Mouse (Mus musculus) ovary, adult 10 weeks (tissue): ENCODE data around the gene Impad1. TPM values are rescaled to one million over a fixed set of nuclear protein-coding genes. Genes with fewer than 3 reads are reported as not detected.

ENCODE experiments used
- polyA plus RNA-seq: library from polyadenylated mRNA; stranded (reverse); fragments of 350-450 nt; fragmentation: Illumina TruSeq; extraction: RNeasy Lipid Tissue Mini Kit (QIAGEN cat#74804); gene quantifications from one replicate; pipeline ENCODE4 v1.2.3, GENCODE M21; 2014

Impad1 gene
- 342 TPM for polyA plus RNA-seq

DNA sequence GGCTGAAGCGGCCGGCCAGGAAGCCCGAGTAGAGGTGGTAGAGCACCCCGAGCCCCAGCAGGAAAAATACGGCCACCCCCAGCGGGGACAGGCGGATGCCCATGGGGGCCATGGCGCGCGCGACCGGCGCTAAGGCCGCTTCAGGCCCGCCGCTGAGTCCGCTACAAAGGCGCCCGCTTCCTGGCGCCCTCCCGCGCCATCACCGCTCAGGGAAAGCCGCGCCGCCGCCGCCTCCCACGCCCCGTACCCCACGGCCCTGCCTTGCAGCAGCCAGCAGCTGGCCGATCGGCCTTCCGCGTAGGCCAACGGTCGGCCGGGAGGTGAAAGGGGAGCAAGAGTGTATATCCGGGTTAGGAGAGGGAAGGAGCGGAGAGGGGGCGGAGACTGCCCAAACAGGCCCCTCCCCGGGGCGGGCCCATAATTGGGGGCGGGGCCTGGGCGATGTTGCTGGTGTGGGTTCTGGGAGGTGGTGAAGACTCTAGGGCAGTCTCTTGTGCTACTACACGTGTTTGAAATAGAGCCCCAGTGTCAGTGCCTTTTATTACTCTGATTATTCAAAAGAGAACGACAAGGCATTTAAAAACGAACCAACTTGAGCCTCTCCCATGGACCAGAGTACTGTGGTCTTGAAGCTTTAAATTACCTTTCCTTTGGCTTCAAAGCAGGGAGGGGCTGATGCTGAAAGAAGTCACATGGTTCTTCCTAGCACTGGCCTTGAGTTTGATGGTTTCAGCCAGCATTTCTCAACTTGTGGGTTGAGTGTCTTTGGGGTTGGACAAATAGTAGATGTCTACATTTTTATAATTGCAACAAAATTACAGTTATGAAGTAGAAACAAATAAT, at the start of gene Impad1:
TSS of gene Impad1 (minus strand) at position 364 of the 843 bp plus-strand sequence.

